Mouse (Mus musculus): ENCODE data around the gene Vmn1r104. TPM values are rescaled to one million over a fixed set of nuclear protein-coding genes. Genes with fewer than 3 reads are reported as not detected.
"Not testable (repeated sequence)": the region's sequence is repeated elsewhere in the genome, so short reads cannot be mapped to it uniquely, and the experiment has no call there.

Vmn1r104 gene
- total RNA-seq (2014; rRNA removed; ENCODE audit: low replicate concordance): not detected in 2 replicates
- polyA plus RNA-seq (2015; fragmentation: Nextera tagmentation; extraction: Ambion mirVana): not detected in 2 replicates

DNA sequence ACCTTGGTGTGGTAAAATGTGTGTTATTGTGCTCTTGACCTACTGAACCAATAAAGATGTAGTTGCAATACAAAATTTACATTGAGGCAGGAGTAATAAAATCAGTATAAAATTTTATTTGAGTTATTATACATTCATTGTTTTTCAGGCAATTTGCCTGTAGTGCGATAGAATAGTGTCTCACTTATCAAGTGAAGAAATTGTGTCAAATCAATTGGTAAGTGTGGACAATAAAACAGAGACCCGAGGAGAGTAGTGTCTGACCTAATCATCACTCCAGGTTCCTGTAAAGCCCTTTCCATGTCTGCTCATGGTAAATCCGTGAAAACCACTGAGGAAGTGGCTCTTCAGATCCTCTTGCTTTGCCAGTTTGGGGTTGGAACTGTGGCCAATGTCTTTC, at the start of gene Vmn1r104:
Gene Vmn1r104, plus strand, starts transcription at position 301 of the 400 bp plus-strand sequence.
- no CpG with 5 or more reads among the region's 3 CpGs for WGBS

DNA sequence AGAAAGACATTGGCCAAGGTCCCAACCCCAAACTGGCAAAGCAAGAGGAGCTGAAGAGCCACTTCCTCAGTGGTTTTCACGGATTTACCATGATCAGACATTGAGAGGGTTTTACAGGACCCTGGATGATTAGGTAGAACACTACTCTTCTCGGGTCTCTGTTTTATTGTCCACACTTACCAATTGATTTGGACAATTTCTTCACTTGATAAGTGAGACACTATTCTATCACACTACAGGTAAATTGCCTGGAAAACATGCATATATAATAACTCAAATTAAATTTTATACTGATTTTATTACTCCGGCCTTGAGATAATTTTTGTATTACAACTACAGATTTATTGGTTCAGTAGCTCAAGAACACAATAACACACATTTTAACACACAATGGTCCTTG, 23.2 kb upstream of the Vmn1r104 start, which contains the start of gene Vmn1r103:
Gene Vmn1r103, minus strand, starts transcription at position 101 of the 400 bp plus-strand sequence.
- not testable (repeated sequence) for H3K27ac ChIP-seq (ENCODE audit: low read depth); H3K4me2 ChIP-seq (ENCODE audit: low read depth, low read length); H3K4me1 ChIP-seq (ENCODE audit: control insufficient read depth, insufficient read depth); H3K4me3 ChIP-seq (ENCODE audit: low read depth, low read length); H3K27me3 ChIP-seq (ENCODE audit: control insufficient read depth, insufficient read depth, low read length); DNase-seq (ENCODE audit: low spot score); H3K9ac ChIP-seq (replicated peaks; ENCODE audit: low read depth, low read length); H3K9me3 ChIP-seq (replicated peaks; ENCODE audit: control insufficient read depth, low read length); H3K36me3 ChIP-seq (replicated peaks; ENCODE audit: control insufficient read depth, insufficient read depth, low read length); ATAC-seq (ENCODE audit: insufficient read depth, low read depth)
- WGBS: no CpG with 5 or more reads among the region's 3 CpGs

More for the DNA sequence above, at the start of gene Vmn1r104:
- not testable (repeated sequence) for H3K4me3 ChIP-seq (ENCODE audit: low read depth, low read length); H3K27me3 ChIP-seq (ENCODE audit: control insufficient read depth, insufficient read depth, low read length); H3K4me1 ChIP-seq (ENCODE audit: control insufficient read depth, insufficient read depth); H3K36me3 ChIP-seq (replicated peaks; ENCODE audit: control insufficient read depth, insufficient read depth, low read length); H3K9me3 ChIP-seq (replicated peaks; ENCODE audit: control insufficient read depth, low read length); ATAC-seq (ENCODE audit: insufficient read depth, low read depth); H3K27ac ChIP-seq (ENCODE audit: low read depth); H3K9ac ChIP-seq (replicated peaks; ENCODE audit: low read depth, low read length); H3K4me2 ChIP-seq (ENCODE audit: low read depth, low read length); DNase-seq (ENCODE audit: low spot score)

DNA sequence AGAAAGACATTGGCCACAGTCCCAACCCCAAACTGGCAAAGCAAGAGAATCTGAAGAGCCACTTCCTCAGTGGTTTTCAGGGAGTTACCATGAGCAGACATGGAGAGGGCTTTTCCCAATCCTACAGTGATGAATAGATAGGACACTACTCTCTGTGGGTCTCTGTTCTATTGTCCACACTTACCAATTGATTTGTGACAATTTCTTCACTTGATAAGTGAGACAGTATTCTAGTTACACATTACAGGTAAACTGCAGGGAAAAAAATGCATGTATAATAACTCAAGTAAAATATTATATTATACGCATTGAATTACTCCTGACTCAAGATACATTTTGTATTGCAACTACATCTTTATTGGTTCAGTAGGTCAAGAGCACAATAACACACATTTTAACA, 12.0 kb downstream of the Vmn1r104 start, which contains the start of gene Gm5726:
Gene Gm5726, minus strand, starts transcription at position 101 of the 400 bp plus-strand sequence.
- not testable (repeated sequence) for ATAC-seq (ENCODE audit: insufficient read depth, low read depth); H3K4me2 ChIP-seq (ENCODE audit: low read depth, low read length); H3K27ac ChIP-seq (ENCODE audit: low read depth); H3K9ac ChIP-seq (replicated peaks; ENCODE audit: low read depth, low read length); H3K9me3 ChIP-seq (replicated peaks; ENCODE audit: control insufficient read depth, low read length); H3K27me3 ChIP-seq (ENCODE audit: control insufficient read depth, insufficient read depth, low read length); H3K4me1 ChIP-seq (ENCODE audit: control insufficient read depth, insufficient read depth); H3K4me3 ChIP-seq (ENCODE audit: low read depth, low read length); H3K36me3 ChIP-seq (replicated peaks; ENCODE audit: control insufficient read depth, insufficient read depth, low read length); DNase-seq (ENCODE audit: low spot score)
- no CpG with 5 or more reads among the region's 1 CpGs for WGBS

DNA sequence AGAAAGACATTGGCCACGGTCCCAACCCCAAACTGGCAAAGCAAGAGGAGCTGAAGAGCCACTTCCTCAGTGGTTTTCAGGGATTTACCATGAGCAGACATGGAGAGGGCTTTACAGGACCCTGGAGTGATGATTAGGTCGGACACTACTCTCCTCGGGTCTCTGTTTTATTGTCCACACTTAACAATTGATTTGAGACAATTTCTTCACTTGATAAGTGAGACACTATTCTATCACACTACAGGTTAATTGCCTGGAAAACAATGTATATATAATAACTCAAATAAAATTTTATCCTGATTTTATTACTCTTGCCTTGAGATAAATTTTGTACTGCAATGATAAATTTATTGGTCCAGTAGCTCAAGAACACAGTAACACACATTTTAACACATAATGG, 42.5 kb downstream of the Vmn1r104 start, which contains the start of gene Gm4141:
Gene Gm4141, minus strand, starts transcription at position 101 of the 400 bp plus-strand sequence.
- H3K27me3 ChIP-seq (ENCODE audit: control insufficient read depth, insufficient read depth, low read length); H3K4me3 ChIP-seq (ENCODE audit: low read depth, low read length); H3K4me2 ChIP-seq (ENCODE audit: low read depth, low read length); H3K27ac ChIP-seq (ENCODE audit: low read depth); H3K36me3 ChIP-seq (replicated peaks; ENCODE audit: control insufficient read depth, insufficient read depth, low read length); ATAC-seq (ENCODE audit: insufficient read depth, low read depth); H3K9me3 ChIP-seq (replicated peaks; ENCODE audit: control insufficient read depth, low read length); H3K4me1 ChIP-seq (ENCODE audit: control insufficient read depth, insufficient read depth); H3K9ac ChIP-seq (replicated peaks; ENCODE audit: low read depth, low read length); DNase-seq (ENCODE audit: low spot score): not testable (repeated sequence)
- WGBS: no CpG with 5 or more reads among the region's 3 CpGs

Other genes with a start within 250 kb of the Vmn1r104 start
- not detected in 2 replicates for gene Gm4133, start 199.8 kb upstream of the Vmn1r104 start, total RNA-seq (2014; rRNA removed; ENCODE audit: low replicate concordance)
- not detected in 2 replicates for gene Gm4133, start 199.8 kb upstream of the Vmn1r104 start, polyA plus RNA-seq (2015; fragmentation: Nextera tagmentation; extraction: Ambion mirVana)
- not detected in 2 replicates for gene Gm5728, start 158.4 kb upstream of the Vmn1r104 start, total RNA-seq (2014; rRNA removed; ENCODE audit: low replicate concordance)
- not detected in 2 replicates for gene Gm5728, start 158.4 kb upstream of the Vmn1r104 start, polyA plus RNA-seq (2015; fragmentation: Nextera tagmentation; extraction: Ambion mirVana)
- not detected in 2 replicates for gene Vmn1r100, start 115.9 kb upstream of the Vmn1r104 start, total RNA-seq (2014; rRNA removed; ENCODE audit: low replicate concordance)
- not detected in 2 replicates for gene Vmn1r100, start 115.9 kb upstream of the Vmn1r104 start, polyA plus RNA-seq (2015; fragmentation: Nextera tagmentation; extraction: Ambion mirVana)
- not detected in 2 replicates for gene Vmn1r101, start 91.2 kb upstream of the Vmn1r104 start, total RNA-seq (2014; rRNA removed; ENCODE audit: low replicate concordance)
- gene Vmn1r101, start 91.2 kb upstream of the Vmn1r104 start, polyA plus RNA-seq (2015; fragmentation: Nextera tagmentation; extraction: Ambion mirVana): not detected in 2 replicates
- gene Gm10670, start 58.9 kb upstream of the Vmn1r104 start, total RNA-seq (2014; rRNA removed; ENCODE audit: low replicate concordance): not detected in 2 replicates
- gene Gm10670, start 58.9 kb upstream of the Vmn1r104 start, polyA plus RNA-seq (2015; fragmentation: Nextera tagmentation; extraction: Ambion mirVana): not detected in 2 replicates
- not detected in 2 replicates for gene Vmn1r103, start 23.3 kb upstream of the Vmn1r104 start, total RNA-seq (2014; rRNA removed; ENCODE audit: low replicate concordance)
- not detected in 2 replicates for gene Vmn1r103, start 23.3 kb upstream of the Vmn1r104 start, polyA plus RNA-seq (2015; fragmentation: Nextera tagmentation; extraction: Ambion mirVana)
- gene Gm5726, start 11.9 kb downstream of the Vmn1r104 start, total RNA-seq (2014; rRNA removed; ENCODE audit: low replicate concordance): not detected in 2 replicates
- not detected in 2 replicates for gene Gm5726, start 11.9 kb downstream of the Vmn1r104 start, polyA plus RNA-seq (2015; fragmentation: Nextera tagmentation; extraction: Ambion mirVana)
- gene Gm4141, start 42.4 kb downstream of the Vmn1r104 start, total RNA-seq (2014; rRNA removed; ENCODE audit: low replicate concordance): not detected in 2 replicates
- gene Gm4141, start 42.4 kb downstream of the Vmn1r104 start, polyA plus RNA-seq (2015; fragmentation: Nextera tagmentation; extraction: Ambion mirVana): not detected in 2 replicates
- not detected in 2 replicates for gene Gm4513, start 65.2 kb downstream of the Vmn1r104 start, total RNA-seq (2014; rRNA removed; ENCODE audit: low replicate concordance)
- not detected in 2 replicates for gene Gm4513, start 65.2 kb downstream of the Vmn1r104 start, polyA plus RNA-seq (2015; fragmentation: Nextera tagmentation; extraction: Ambion mirVana)
- not detected in 2 replicates for gene Vmn1r107, start 135.1 kb downstream of the Vmn1r104 start, total RNA-seq (2014; rRNA removed; ENCODE audit: low replicate concordance)
- not detected in 2 replicates for gene Vmn1r107, start 135.1 kb downstream of the Vmn1r104 start, polyA plus RNA-seq (2015; fragmentation: Nextera tagmentation; extraction: Ambion mirVana)
- not detected in 2 replicates for gene Vmn1r111, start 169.4 kb downstream of the Vmn1r104 start, total RNA-seq (2014; rRNA removed; ENCODE audit: low replicate concordance)
- gene Vmn1r111, start 169.4 kb downstream of the Vmn1r104 start, polyA plus RNA-seq (2015; fragmentation: Nextera tagmentation; extraction: Ambion mirVana): not detected in 2 replicates
- gene Gm10668, start 196.8 kb downstream of the Vmn1r104 start, total RNA-seq (2014; rRNA removed; ENCODE audit: low replicate concordance): not detected in 2 replicates
- gene Gm10668, start 196.8 kb downstream of the Vmn1r104 start, polyA plus RNA-seq (2015; fragmentation: Nextera tagmentation; extraction: Ambion mirVana): not detected in 2 replicates
- gene Vmn1r112, start 237.3 kb downstream of the Vmn1r104 start, total RNA-seq (2014; rRNA removed; ENCODE audit: low replicate concordance): not detected in 2 replicates
- gene Vmn1r112, start 237.3 kb downstream of the Vmn1r104 start, polyA plus RNA-seq (2015; fragmentation: Nextera tagmentation; extraction: Ambion mirVana): not detected in 2 replicates